Mouse (Mus musculus) embryonic facial prominence, embryonic 12.5 days (tissue): ENCODE data around the gene Ccr3. TPM values are rescaled to one million over a fixed set of nuclear protein-coding genes. Genes with fewer than 3 reads are reported as not detected.

Source experiments
- ATAC-seq: fragments of 200-750 bp; cut with Nextera tagmentation; 2 replicates; pipeline ENCODE4 v1.8.0; 2017; ENCODE audit not compliant: insufficient number of reproducible peaks, insufficient read depth, low FRiP score, low TSS enrichment
- H3K27ac ChIP-seq: fragments of 300-500 bp; sonication (generic); 2 replicates; pipeline ENCODE4 v1.5.1; 2016; ENCODE audit warnings: mild to moderate bottlenecking
- H3K27me3 ChIP-seq: fragments of 300-500 bp; sonication (generic); 2 replicates; pipeline ENCODE4 v1.6.1; 2016; ENCODE audit warnings: mild to moderate bottlenecking, moderate library complexity
- H3K36me3 ChIP-seq: fragments of 300-500 bp; sonication (generic); 2 replicates; pipeline ENCODE4 v1.6.1; 2016; ENCODE audit warnings: mild to moderate bottlenecking
- H3K4me1 ChIP-seq: fragments of 300-500 bp; sonication (generic); 2 replicates; pipeline ENCODE4 v1.6.1; 2016
- H3K4me2 ChIP-seq: fragments of 300-500 bp; sonication (generic); replicated peaks from 2 replicates; pipeline ENCODE4 v1.6.1; 2016; ENCODE audit warnings: mild to moderate bottlenecking, moderate library complexity
- H3K4me3 ChIP-seq: fragments of 300-500 bp; sonication (generic); 2 replicates; pipeline ENCODE4 v1.5.1; 2016; ENCODE audit warnings: mild to moderate bottlenecking
- H3K9ac ChIP-seq: fragments of 300-500 bp; sonication (generic); 2 replicates; pipeline ENCODE4 v1.6.1; 2016; ENCODE audit warnings: mild to moderate bottlenecking, moderate library complexity
- H3K9me3 ChIP-seq: fragments of 300-500 bp; sonication (generic); 2 replicates; pipeline ENCODE4 v1.6.1; 2016; ENCODE audit warnings: mild to moderate bottlenecking, moderate library complexity
- WGBS: fragments of 180-500 bp; shearing (Covaris S2); methylation state at CpG from one replicate; pipeline ENCODE4 v1.1.7; 2016; 5-methylcytosine and 5-hydroxymethylcytosine counted together
- polyA plus RNA-seq: library from polyadenylated mRNA; unstranded; fragments of >200 nt; fragmentation: Nextera tagmentation; extraction: Ambion mirVana; gene quantifications from 2 replicates; pipeline ENCODE4 v1.2.1, GENCODE M21; 2016

Ccr3 gene
- polyA plus RNA-seq, 1 experiment from 2014 or later = not detected

- no peak overlapping the region for H3K9ac ChIP-seq
- H3K9me3 ChIP-seq = no peaks in the 10 kb centered on the region
- no peak for ATAC-seq
- H3K36me3 ChIP-seq = no peaks in the 10 kb centered on the region
- no peak overlapping the region for H3K27ac ChIP-seq
- no peaks in the 10 kb centered on the region for H3K4me1 ChIP-seq
- H3K27me3 ChIP-seq = no peaks in the 10 kb centered on the region
- no peak overlapping the region for H3K4me3 ChIP-seq
- no peak overlapping the region for H3K4me2 ChIP-seq
- 88% methylated on average over 2 of the region's 2 CpGs for WGBS
These were observed 22.0 kb upstream of the Ccr3 start for GRCm38 (mm10) chr9:123999784-124000183.

DNA sequence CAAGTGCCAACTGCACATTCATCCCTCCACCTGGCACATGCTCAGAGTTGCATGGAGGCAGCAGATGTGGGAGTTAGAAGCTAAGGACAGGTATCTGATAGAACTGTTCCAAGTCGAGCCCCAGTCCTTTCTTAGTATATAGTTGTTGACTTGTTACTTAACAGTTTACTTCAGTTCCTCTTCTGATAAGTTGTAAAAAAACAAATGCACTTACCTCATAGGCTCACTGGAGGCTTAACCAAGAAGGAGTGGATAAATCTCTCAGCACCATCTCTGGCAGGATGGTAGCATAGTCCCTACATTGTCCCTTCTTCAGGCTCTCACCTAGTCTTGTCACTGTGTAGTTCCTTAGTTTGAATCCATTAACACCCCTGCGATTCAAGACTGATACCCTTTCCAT lies 9.1 kb upstream of the Ccr3 start:
- no peak for ATAC-seq
- Histone ChIP-seq H3K4me1 (no peaks in the 10 kb centered on the region), H3K4me2 (no peak overlapping the region), H3K36me3 (no peaks in the 10 kb centered on the region), H3K27ac (no peak overlapping the region), H3K4me3 (no peak overlapping the region), H3K9ac (no peak overlapping the region), H3K9me3 (no peaks in the 10 kb centered on the region), H3K27me3 (no peaks in the 10 kb centered on the region)
- 81% methylated on average over 2 of the region's 2 CpGs for WGBS

DNA sequence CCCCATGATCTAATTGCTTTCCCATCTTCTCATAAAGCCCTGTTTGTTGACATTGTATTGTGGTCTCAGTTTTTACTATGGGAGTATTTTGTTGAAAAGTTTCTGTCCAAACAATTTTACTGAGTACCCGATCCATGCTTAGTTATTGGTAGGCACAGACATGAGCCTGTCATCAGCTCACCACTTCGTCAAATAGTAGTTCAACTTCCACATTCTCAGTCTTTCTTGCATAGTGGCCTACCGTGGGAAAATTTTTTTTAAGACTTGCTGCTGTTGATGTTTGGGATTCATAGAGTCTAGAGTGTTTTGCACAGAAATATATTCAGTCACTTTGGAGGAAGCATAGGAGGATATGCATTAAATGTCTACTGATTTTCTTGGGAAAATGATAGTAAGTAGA lies 8.5 kb upstream of the Ccr3 start:
- ATAC-seq = no peak
- 84% methylated on average over 3 of the region's 3 CpGs for WGBS
- no peak overlapping the region for H3K4me2 ChIP-seq

DNA sequence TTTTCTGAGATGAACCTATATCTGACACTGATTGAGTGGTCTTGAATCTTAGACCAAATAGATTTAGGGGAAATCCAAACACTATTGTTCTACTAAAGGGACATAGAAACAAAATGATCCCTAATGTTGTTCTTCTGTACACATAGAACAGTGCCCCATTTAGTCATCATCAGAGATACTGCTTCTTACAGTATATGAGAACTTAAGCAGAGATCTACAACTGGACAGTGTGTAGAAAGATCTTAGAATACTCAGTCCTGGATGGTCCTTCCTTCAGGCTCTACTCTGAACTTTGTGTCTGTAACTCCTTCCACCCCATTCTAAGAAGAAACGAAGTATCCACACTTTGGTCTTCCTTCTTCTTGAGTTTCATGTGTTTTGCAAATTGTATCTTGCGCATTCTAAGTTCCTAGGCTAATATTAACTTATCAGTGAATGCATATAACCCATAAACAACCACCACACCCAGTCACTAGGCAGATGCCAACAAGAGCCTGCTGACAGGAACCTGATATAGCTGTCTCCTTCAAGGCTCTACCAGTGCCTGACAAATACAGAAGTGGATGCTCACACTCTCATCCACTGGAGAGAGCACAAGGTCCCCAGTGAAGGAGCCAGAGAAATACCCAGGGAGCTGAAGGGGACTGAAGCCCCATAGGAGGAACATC lies 6.7 kb upstream of the Ccr3 start:
- Histone ChIP-seq H3K27me3 (no peaks in the 10 kb centered on the region), H3K27ac (no peak overlapping the region), H3K4me3 (no peak overlapping the region), H3K9ac (no peak overlapping the region), H3K9me3 (no peaks in the 10 kb centered on the region), H3K4me2 (no peak overlapping the region), H3K36me3 (no peaks in the 10 kb centered on the region), H3K4me1 (no peaks in the 10 kb centered on the region)
- WGBS = 72% methylated on average over 2 of the region's 2 CpGs
- no peak for ATAC-seq

More for the DNA sequence above, 8.5 kb upstream of the Ccr3 start:
- Histone ChIP-seq H3K9me3 (no peaks in the 10 kb centered on the region), H3K4me3 (no peak overlapping the region), H3K27ac (no peak overlapping the region), H3K9ac (no peak overlapping the region), H3K27me3 (no peaks in the 10 kb centered on the region), H3K36me3 (no peaks in the 10 kb centered on the region), H3K4me1 (no peaks in the 10 kb centered on the region)

GRCm38 (mm10) chr9:124016048-124016447 lies 5.7 kb upstream of the Ccr3 start:
- WGBS = 74% methylated on average over 2 of the region's 2 CpGs

DNA sequence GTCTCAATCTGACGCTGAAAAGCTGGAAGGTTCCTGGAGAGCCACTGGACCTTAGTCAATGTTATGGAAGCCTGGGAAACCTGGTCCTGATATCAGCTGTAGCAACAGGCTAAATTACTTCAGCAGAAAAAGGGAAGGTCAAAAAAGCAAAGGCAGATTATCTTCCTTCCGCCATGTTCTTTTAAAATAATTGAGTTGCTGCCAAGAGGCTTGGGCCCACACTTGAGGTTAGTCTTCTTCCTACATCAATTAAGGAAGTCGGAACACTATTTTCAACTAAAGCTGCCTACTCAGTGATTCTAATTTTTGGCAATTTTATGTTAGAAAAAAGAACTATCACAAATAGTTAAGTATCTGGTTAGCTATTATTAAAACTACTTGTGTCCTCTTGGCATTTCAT lies 1.9 kb upstream of the Ccr3 start:
- Histone ChIP-seq H3K4me2 (no peak overlapping the region), H3K4me1 (no peaks in the 10 kb centered on the region), H3K27ac (no peak overlapping the region), H3K4me3 (no peak overlapping the region), H3K27me3 (no peaks in the 10 kb centered on the region), H3K36me3 (no peaks in the 10 kb centered on the region), H3K9me3 (no peaks in the 10 kb centered on the region), H3K9ac (no peak overlapping the region)
- no peak for ATAC-seq
- 86% methylated on average over 3 of the region's 3 CpGs for WGBS

More at GRCm38 (mm10) chr9:124016048-124016447, 5.7 kb upstream of the Ccr3 start:
- Histone ChIP-seq H3K36me3 (no peaks in the 10 kb centered on the region), H3K9me3 (no peaks in the 10 kb centered on the region), H3K27me3 (no peaks in the 10 kb centered on the region), H3K4me1 (no peaks in the 10 kb centered on the region), H3K27ac (no peak overlapping the region), H3K4me2 (no peak overlapping the region), H3K4me3 (no peak overlapping the region), H3K9ac (no peak overlapping the region)
- ATAC-seq = no peak

DNA sequence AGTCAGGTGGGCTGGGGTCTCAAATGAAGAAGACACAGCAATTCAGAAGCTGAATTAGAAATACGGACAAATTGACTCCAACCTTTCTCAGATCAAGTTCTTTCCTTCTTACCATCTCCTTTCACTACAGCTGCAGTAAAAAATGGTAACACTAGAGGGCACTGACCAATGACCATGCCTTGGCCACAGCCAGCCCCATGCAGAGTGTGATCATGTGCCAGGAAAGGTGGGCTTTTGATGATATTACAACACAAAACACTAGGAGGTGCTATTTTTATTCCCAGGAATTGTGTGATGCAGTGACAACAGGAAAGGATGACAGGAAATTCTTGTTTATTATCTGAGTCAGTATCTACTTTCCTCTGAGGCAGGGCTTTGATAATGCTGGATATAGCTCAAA lies 11.6 kb downstream of the Ccr3 start:
- WGBS = 52% methylated on average over 1 of the region's 1 CpGs
- no peak for ATAC-seq

GRCm38 (mm10) chr9:124037707-124038106 lies 15.9 kb downstream of the Ccr3 start:
- Histone ChIP-seq H3K4me1 (no peaks in the 10 kb centered on the region), H3K36me3 (no peaks in the 10 kb centered on the region), H3K9me3 (no peaks in the 10 kb centered on the region), H3K4me2 (no peak overlapping the region), H3K27me3 (no peaks in the 10 kb centered on the region), H3K4me3 (no peak overlapping the region), H3K9ac (no peak overlapping the region), H3K27ac (no peak overlapping the region)
- ATAC-seq = no peak
- WGBS = 41% methylated on average over 4 of the region's 4 CpGs

More for the DNA sequence above, 11.6 kb downstream of the Ccr3 start:
- no peaks in the 10 kb centered on the region for H3K27me3 ChIP-seq
- no peak overlapping the region for H3K4me3 ChIP-seq
- H3K27ac ChIP-seq = no peak overlapping the region
- no peaks in the 10 kb centered on the region for H3K4me1 ChIP-seq
- H3K9ac ChIP-seq = no peak overlapping the region
- H3K36me3 ChIP-seq = no peaks in the 10 kb centered on the region
- H3K9me3 ChIP-seq = no peaks in the 10 kb centered on the region
- H3K4me2 ChIP-seq = no peak overlapping the region

- WGBS = 73% methylated on average over 2 of the region's 2 CpGs
- ATAC-seq = no peak
- Histone ChIP-seq H3K27ac (no peak overlapping the region), H3K27me3 (no peaks in the 10 kb centered on the region), H3K9me3 (no peaks in the 10 kb centered on the region), H3K4me3 (no peak overlapping the region), H3K9ac (no peak overlapping the region), H3K4me2 (no peak overlapping the region), H3K4me1 (no peaks in the 10 kb centered on the region), H3K36me3 (no peaks in the 10 kb centered on the region)
These were observed 16.4 kb downstream of the Ccr3 start for GRCm38 (mm10) chr9:124038158-124038582.

DNA sequence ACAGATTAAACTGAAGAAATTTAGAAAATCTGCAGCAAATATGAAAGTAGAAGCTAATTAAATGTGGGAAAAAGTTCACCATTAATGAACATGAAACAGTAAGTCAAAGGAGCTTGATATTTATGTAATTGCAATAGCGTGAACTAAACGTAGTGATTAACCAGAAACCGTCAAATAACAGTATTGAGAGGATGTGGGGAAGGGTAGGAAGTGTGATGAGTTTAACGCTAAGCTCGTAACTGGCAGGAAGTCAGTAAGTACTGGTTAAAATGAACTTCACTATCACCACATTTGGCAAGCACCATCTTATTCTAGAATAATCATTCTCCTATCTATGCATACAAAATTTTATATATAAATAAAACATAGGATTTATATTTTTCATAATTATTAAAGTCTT lies 17.2 kb downstream of the Ccr3 start:
- Histone ChIP-seq H3K4me1 (no peaks in the 10 kb centered on the region), H3K9me3 (no peaks in the 10 kb centered on the region), H3K27ac (no peak overlapping the region), H3K27me3 (no peaks in the 10 kb centered on the region), H3K4me2 (no peak overlapping the region), H3K36me3 (no peaks in the 10 kb centered on the region), H3K4me3 (no peak overlapping the region), H3K9ac (no peak overlapping the region)
- ATAC-seq = no peak
- 85% methylated on average over 5 of the region's 5 CpGs for WGBS

- H3K9ac ChIP-seq = no peak overlapping the region
- no peak for ATAC-seq
- no peaks in the 10 kb centered on the region for H3K27me3 ChIP-seq
- 85% methylated on average over 3 of the region's 3 CpGs for WGBS
- H3K4me2 ChIP-seq = no peak overlapping the region
- no peak overlapping the region for H3K27ac ChIP-seq
- no peaks in the 10 kb centered on the region for H3K4me1 ChIP-seq
- H3K36me3 ChIP-seq = no peaks in the 10 kb centered on the region
- H3K9me3 ChIP-seq = no peaks in the 10 kb centered on the region
- no peak overlapping the region for H3K4me3 ChIP-seq
These were observed 19.2 kb downstream of the Ccr3 start for GRCm38 (mm10) chr9:124040932-124041331.

GRCm38 (mm10) chr9:124053532-124053931 lies 31.8 kb downstream of the Ccr3 start:
- ATAC-seq = no peak
- no peak overlapping the region for H3K4me3 ChIP-seq
- no peaks in the 10 kb centered on the region for H3K27me3 ChIP-seq
- H3K4me1 ChIP-seq = no peaks in the 10 kb centered on the region
- H3K9ac ChIP-seq = no peak overlapping the region
- H3K27ac ChIP-seq = no peak overlapping the region
- H3K4me2 ChIP-seq = no peak overlapping the region
- no peaks in the 10 kb centered on the region for H3K9me3 ChIP-seq
- H3K36me3 ChIP-seq = no peaks in the 10 kb centered on the region
- WGBS = 64% methylated on average over 2 of the region's 2 CpGs
